Mouse (Mus musculus) bone marrow, adult 2 months (tissue): ENCODE data around the gene Col6a1.

Experiments used
- CTCF ChIP-seq: fragments of 200-500 bp; IDR thresholded peaks from 2 replicates; pipeline ENCODE4 v1.5.1; 2011; ENCODE audit warnings: low read length, control low read depth; ENCODE audit not compliant: control insufficient read depth, insufficient read depth
- POLR2A ChIP-seq: fragments of 200-500 bp; IDR thresholded peaks from 2 replicates; pipeline ENCODE4 v1.6.1; 2011; ENCODE audit warnings: low read depth, mild to moderate bottlenecking, control low read depth, low read length, borderline replicate concordance; ENCODE audit not compliant: control insufficient read depth

- no peak for TF ChIP-seq CTCF
- TF ChIP-seq POLR2A, result no peak
Measured at GRCm38 (mm10) chr10:76685451-76686017, 40.4 kb downstream of the Col6a1 start.
